Mouse (Mus musculus) embryonic fibroblast, embryonic 13.5 days (primary cell): ENCODE measurements around the gene Rsu1.

ENCODE experiments used
- CTCF ChIP-seq: IDR thresholded peaks from 2 replicates; pipeline ENCODE4 v1.5.1; 2011; ENCODE audit warnings: mild to moderate bottlenecking, control low read depth, low read length, moderate library complexity, borderline replicate concordance; ENCODE audit not compliant: insufficient read depth
- POLR2A ChIP-seq: IDR thresholded peaks from 2 replicates; pipeline ENCODE4 v1.6.1; 2011; ENCODE audit warnings: low read depth, mild to moderate bottlenecking, control low read depth, low read length, moderate library complexity

GRCm38 (mm10) chr2:13087811-13088210, 183.4 kb downstream of the Rsu1 start:
- TF ChIP-seq POLR2A, result no peak
- TF ChIP-seq CTCF, result no peak
